Mouse (Mus musculus) liver, embryonic 18 days (tissue): ENCODE results near the gene Atl1. TPM values are rescaled to one million over a fixed set of nuclear protein-coding genes. Genes with fewer than 3 reads are reported as not detected.

Experiments
- polyA plus RNA-seq: library from polyadenylated mRNA; depleted of rRNA; stranded (reverse); fragments of >200 nt; gene quantifications from 2 replicates; pipeline ENCODE4 v1.2.3, GENCODE M21; 2012; rRNA removed

The Atl1 gene
- polyA plus RNA-seq: 1.1 and 1.4 TPM in 2 replicates

DNA sequence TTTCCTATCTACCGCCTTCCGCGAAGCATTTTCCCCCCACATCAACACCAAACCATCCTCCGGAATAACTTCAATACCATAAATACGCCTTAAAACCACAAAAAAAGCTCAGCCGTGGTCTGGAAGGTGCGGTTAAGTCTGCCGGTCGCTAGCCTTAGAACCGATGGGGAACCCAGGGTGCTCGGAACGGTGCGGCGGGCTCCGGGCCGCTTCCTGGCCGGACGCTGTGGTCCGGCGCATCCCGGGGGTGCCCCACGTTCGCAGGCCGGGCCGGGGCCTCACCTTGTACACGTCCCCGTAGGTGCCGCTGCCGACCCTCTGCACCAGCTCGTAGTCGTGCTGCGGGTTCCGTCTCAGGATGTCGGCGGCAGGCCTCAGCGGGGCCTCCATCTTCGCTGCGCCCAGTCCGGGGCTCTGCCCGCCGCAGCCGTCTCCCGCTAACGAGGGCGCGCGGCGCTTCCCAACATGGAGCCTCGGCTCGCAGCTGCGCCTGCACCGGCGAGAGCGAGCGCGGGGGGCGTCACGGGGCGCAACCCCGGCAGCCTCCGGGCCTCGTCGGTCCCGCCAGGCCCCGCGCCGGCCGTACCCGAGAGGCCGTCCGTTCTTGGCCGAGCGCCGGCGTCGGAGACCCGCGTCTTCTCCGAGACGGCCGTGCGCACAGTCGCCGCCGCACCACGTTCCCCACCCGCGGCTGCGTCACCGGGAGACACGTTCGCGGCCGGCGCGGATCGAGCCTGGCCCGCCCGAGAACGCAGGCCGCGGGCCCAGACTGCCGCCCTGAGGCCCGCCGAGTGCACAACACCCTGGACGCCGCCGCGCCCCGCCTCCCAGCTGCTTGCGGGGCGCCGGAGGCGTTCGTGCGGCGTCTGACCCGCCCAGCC lies at the start of gene Atl1, which contains the start of gene Map4k5:
Gene Atl1 (plus strand): TSS at position 244 of the 881 bp plus-strand sequence.
Gene Map4k5 (minus strand): TSS at position 830 of the 881 bp plus-strand sequence.

DNA sequence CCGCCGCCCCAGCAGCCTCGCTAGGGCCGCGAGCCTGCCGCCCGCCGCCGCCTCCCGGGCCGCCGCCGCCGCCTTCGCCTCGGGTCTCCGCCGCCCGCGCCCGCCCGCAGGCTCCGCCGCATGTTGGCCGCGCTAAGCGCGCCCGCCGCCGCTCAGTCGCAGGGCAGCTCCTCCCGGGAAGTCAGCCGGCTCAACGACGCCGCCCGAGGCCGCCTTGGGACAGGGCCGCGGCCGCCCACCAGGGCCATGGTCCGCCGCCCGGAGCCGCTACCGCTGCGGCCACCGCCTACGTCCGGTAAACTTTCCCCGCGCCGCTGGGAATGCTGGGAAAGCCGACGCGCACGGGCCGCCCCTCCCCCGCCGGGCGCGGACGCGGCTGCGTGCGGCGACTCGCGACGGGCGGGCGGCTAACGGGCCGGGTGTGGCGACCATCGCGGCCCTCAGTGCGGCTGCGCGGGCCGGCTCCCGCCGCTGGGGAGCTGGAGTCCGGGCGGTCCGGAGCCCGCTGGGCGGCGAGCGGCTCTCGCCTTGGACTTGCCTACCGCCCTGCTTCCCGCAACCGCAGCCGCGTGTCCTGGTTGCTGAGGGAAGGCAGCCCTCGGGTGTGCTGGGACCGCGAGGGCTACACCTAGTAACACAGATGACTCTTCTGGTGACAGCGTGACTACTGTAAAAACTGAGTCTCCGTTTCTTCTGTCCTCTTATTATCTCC lies 94.5 kb downstream of the Atl1 start, which contains the start of gene Sav1:
Gene Sav1 (minus strand): TSS at position 217 of the 712 bp plus-strand sequence.

Other genes with a start within 250 kb of the Atl1 start
- 7.9 and 11.4 TPM in 2 replicates for gene Sos2, start 210.8 kb upstream of the Atl1 start, polyA plus RNA-seq
- gene L2hgdh, start 167.7 kb upstream of the Atl1 start, polyA plus RNA-seq: 9.9 and 11.0 TPM in 2 replicates
- 11.6 and 12.2 TPM in 2 replicates for gene Atp5s, start 167.7 kb upstream of the Atl1 start, polyA plus RNA-seq
- 0.44 and 0.54 TPM in 2 replicates for gene Cdkl1, start 101.3 kb upstream of the Atl1 start, polyA plus RNA-seq
- 10.1 and 11.2 TPM in 2 replicates for gene Map4k5, start 586 bp downstream of the Atl1 start, polyA plus RNA-seq
- 15.8 and 17.2 TPM in 2 replicates for gene Sav1, start 94.4 kb downstream of the Atl1 start, polyA plus RNA-seq
- gene Nin, start 221.1 kb downstream of the Atl1 start, polyA plus RNA-seq: 3.7 and 5.1 TPM in 2 replicates